Mouse (Mus musculus): Measurements from ENCODE around the gene Pigg. TPM values are rescaled to one million over a fixed set of nuclear protein-coding genes. Genes with fewer than 3 reads are reported as not detected.
"Not testable (repeated sequence)": the region's sequence is repeated elsewhere in the genome, so short reads cannot be mapped to it uniquely, and the experiment has no call there.

Pigg gene
- 9.9 and 12.4 TPM in 2 replicates for polyA plus RNA-seq (2012; rRNA removed)

DNA sequence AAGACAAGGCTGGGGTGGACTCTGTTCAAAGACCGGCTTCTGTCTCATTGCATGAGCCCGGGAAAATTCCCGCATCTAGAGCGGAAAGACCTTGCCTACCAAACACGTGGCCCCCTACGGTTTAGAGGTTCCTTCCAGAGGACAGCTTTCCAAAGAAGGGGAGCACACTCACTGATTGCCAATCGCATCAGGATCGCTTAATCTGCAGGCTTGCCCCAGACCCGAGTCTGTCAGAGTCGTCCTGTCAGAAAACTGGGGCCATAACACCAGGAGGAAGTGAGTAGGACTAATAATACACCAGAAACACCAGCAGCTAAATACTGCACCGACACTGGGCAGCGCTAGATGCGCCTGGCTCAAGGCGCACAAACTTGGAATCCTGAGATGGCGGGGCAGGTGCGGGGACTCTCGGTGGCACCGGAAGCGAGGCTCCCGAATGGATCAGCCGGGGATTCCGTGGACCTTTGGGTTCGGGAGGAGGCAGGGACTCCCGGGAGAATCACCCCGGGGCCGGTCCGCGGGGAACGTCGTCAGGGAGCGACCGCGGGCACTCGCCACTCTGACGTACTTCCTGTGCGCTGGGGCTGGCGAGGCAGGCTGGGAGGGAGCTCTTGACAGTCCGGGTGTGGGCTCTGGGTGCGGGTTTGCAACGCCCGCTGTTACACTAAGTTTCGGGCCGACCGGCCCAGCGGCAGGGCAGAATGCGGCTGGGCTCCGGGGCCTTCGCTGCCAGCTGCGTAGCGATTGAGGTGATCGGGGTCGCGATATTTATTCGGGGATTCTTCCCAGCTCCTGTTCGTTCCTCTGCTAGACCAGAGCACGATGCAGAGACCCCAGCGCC is at the start of gene Pigg:
Gene Pigg (plus strand): TSS at position 386 of the 841 bp plus-strand sequence.
- under 1% methylated on average over 57 of the region's 57 CpGs for WGBS
- H3K4me1 ChIP-seq (ENCODE audit: control insufficient read depth, insufficient read depth, low read length): peaks cover 5% of the 10 kb centered on the region
- H3K4me3 ChIP-seq (replicated peaks; ENCODE audit: extremely low read depth, low read depth, low read length): peak within 1 kb of the TSS; percentile 97
- TF ChIP-seq CTCF (IDR thresholded peaks at IDR 0.05; ENCODE audit: insufficient read depth, low read length) (no peak), POLR2A (IDR thresholded peaks at IDR 0.05; ENCODE audit: borderline replicate concordance, extremely low read depth, low read depth, low read length) (peak; percentile 90)
- DNase-seq: peak; percentile 94

DNA sequence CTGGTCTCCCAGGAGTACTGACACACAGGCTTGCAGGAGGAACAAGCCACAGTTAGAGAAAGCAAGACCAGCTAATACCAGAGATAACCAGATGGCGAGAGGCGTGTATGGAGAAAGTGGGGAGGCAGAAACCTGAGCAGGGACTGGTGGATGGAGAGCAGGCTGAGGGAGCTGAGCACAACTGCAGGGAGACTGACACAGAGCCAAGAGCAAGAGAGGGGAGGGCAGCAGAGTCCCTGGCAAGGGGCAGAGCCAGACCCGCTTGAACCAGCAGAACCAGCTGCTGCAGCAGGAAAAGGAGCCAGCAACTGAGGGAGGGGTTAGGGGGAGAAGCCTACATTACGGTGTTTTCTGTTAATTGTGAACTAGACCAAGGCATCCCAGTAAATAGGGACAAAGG is 49.7 kb upstream of the Pigg start:
- 38% methylated on average over 4 of the region's 4 CpGs for WGBS

DNA sequence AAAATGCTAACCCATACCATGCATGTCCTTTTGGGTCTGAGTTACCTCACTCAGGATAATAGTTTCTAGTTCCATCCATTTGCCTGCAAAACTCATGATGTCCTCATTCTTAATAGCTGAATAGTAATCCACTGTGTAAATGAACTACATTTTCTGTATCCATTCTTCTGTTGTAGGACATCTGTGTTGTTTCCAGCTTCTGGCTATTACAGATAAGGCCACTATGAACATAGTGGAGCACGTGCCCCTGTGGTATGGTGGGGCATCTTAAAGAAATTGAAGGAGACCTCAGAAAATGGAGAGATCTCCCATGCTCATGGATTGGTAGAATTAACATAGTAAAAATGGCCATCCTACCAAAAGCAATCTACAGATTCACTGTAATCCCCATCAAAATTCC is 48.6 kb upstream of the Pigg start:
- 69% methylated on average over 1 of the region's 1 CpGs for WGBS
- H3K4me1 ChIP-seq (ENCODE audit: control insufficient read depth, insufficient read depth, low read length); DNase-seq; H3K4me3 ChIP-seq (replicated peaks; ENCODE audit: extremely low read depth, low read depth, low read length): not testable (repeated sequence)

More for the DNA sequence above, 49.7 kb upstream of the Pigg start:
- DNase-seq: no peak
- H3K4me3 ChIP-seq (replicated peaks; ENCODE audit: extremely low read depth, low read depth, low read length): no peak overlapping the region
- no peak for TF ChIP-seq CTCF (IDR thresholded peaks at IDR 0.05; ENCODE audit: insufficient read depth, low read length)
- H3K4me1 ChIP-seq (ENCODE audit: control insufficient read depth, insufficient read depth, low read length): no peaks in the 10 kb centered on the region; the same call in 1 of the 2 replicates

DNA sequence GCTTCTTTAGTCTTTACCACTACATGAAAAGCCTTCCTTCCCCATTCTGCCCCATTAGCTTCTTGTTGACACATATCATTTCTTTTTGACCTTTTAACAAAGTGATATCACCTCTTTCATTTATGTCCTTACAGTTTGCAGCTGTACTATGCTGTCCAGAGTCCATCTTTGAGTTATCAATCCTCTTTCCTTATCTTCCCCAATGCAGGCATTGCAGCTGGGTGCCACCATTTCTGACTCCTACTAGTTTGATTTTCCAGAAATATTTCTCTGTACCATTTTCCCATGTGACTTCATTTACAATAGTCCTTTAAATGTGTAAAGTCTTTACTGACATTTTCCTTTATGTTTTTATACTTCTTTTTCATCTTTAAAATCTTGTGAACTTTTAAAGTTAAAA is 45.4 kb upstream of the Pigg start:
- TF ChIP-seq POLR2A (IDR thresholded peaks at IDR 0.05; ENCODE audit: borderline replicate concordance, extremely low read depth, low read depth, low read length) (no peak), CTCF (IDR thresholded peaks at IDR 0.05; ENCODE audit: insufficient read depth, low read length) (no peak)
- Histone ChIP-seq H3K4me3 (replicated peaks; ENCODE audit: extremely low read depth, low read depth, low read length) (no peak overlapping the region), H3K4me1 (ENCODE audit: control insufficient read depth, insufficient read depth, low read length) (peaks cover 10% of the 10 kb centered on the region)
- DNase-seq: no peak

DNA sequence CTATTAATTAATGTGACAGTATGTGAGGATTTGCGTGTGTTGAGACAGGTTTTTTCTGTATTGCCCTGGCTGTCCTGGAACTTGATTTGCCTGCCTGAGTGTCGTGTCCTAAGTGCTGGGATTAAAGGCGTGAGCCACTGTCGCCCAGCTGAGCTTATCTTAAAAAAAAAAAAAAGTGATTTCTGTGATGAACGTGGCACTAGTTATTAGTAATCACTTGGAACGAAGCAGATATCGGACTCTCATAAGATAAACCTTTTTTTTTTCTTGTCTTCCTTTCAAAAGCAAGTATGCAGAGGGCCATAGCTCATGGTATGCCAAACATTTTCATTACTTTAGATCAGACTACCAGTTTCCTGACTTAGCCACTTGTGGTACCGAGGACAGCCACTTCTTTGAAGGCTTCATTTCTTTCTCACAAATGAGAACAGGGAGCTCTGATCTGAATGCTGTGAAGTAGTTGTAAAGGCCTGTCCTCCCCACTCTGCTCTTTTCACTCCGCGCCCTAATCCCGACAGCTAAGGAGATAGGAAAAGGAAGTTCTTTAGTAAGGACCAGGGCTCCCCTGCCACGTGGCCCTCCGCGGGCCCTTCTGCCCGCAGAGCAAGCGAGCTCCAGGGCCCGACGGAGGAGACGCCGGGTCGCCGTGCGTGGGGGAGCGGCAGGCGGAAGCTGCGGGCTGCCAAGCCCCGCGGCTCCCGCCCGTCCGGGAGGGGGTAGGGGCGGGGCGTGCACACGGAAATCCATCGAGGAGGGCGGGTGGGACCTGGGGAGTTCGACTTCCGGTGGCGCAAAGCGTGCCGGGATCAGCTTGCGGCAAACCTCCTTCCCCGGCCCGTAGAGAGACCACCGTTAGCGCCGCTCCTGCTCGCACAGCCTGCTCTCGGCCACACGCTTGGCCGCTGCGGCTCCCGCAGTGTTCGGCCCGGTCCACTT is 44.0 kb upstream of the Pigg start, which contains the start of gene Dr1:
Gene Dr1 (plus strand): TSS at position 771 of the 936 bp plus-strand sequence.
- Histone ChIP-seq H3K4me1 (ENCODE audit: control insufficient read depth, insufficient read depth, low read length) (peaks cover 10% of the 10 kb centered on the region), H3K4me3 (replicated peaks; ENCODE audit: extremely low read depth, low read depth, low read length) (peak within 1 kb of the TSS; percentile 96)
- peak; percentile 82 for DNase-seq
- 2% methylated on average over 54 of the region's 55 CpGs for WGBS
- peak; percentile 79; the same call in 1 of the 2 replicates for TF ChIP-seq POLR2A (IDR thresholded peaks at IDR 0.05; ENCODE audit: borderline replicate concordance, extremely low read depth, low read depth, low read length)
- no peak for TF ChIP-seq CTCF (IDR thresholded peaks at IDR 0.05; ENCODE audit: insufficient read depth, low read length)

DNA sequence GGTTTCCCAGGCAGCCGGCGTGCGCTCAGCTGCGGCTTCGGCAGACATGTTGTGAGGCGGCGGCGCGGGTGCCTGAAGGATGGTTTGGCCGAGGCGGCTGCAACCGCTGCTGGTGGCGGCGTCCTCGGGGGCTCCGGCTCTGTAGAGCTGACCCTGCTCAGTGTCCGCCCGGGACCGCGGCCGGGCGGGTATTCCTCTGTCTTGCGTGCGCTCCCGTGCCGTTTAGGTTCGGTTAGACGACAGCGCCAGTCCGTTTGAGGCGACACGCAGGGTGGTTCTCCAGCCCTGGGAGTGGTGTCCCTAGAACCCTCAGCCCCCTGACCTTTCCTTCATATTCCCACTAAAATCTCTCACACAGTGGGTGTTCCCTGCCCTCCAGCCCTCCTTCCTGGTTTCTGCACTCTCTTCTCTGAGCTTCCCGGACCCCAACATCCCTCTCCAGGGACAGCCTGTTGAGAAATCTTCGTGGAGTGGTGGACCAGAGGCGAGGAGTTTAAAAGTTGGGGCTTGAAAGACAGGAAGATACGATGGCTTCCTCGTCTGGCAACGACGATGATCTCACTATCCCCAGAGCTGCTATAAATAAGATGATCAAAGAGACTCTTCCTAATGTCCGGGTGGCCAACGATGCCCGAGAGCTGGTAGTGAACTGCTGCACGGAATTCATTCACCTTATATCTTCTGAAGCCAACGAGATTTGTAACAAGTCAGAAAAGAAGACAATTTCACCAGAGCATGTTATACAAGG is 43.2 kb upstream of the Pigg start:
- Histone ChIP-seq H3K4me3 (replicated peaks; ENCODE audit: extremely low read depth, low read depth, low read length) (peak overlapping the region; percentile 96), H3K4me1 (ENCODE audit: control insufficient read depth, insufficient read depth, low read length) (peaks cover 10% of the 10 kb centered on the region)
- under 1% methylated on average over 44 of the region's 44 CpGs for WGBS
- DNase-seq: no peak
- TF ChIP-seq POLR2A (IDR thresholded peaks at IDR 0.05; ENCODE audit: borderline replicate concordance, extremely low read depth, low read depth, low read length) (no peak), CTCF (IDR thresholded peaks at IDR 0.05; ENCODE audit: insufficient read depth, low read length) (no peak)

DNA sequence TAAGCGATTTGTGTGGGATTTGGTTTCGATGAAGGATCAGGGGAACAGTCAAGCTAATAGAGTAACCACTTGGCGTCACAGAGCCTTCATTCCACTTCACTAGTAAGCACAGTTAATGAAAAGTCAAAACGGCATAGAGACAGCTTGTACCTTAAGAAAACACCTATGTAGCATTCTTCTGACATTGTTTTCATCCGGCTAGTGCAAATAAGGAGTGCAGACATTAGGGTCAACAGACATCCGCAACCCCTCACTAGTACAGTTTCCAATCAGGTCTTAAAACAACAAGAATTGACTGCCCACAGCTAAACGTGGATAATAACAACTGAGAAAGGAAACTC is 42.6 kb upstream of the Pigg start:
- WGBS: 4% methylated on average over 7 of the region's 7 CpGs
- DNase-seq: no peak
- Histone ChIP-seq H3K4me1 (ENCODE audit: control insufficient read depth, insufficient read depth, low read length) (peaks cover 10% of the 10 kb centered on the region), H3K4me3 (replicated peaks; ENCODE audit: extremely low read depth, low read depth, low read length) (peak overlapping the region; percentile 96)
- TF ChIP-seq CTCF (IDR thresholded peaks at IDR 0.05; ENCODE audit: insufficient read depth, low read length) (no peak), POLR2A (IDR thresholded peaks at IDR 0.05; ENCODE audit: borderline replicate concordance, extremely low read depth, low read depth, low read length) (no peak)

DNA sequence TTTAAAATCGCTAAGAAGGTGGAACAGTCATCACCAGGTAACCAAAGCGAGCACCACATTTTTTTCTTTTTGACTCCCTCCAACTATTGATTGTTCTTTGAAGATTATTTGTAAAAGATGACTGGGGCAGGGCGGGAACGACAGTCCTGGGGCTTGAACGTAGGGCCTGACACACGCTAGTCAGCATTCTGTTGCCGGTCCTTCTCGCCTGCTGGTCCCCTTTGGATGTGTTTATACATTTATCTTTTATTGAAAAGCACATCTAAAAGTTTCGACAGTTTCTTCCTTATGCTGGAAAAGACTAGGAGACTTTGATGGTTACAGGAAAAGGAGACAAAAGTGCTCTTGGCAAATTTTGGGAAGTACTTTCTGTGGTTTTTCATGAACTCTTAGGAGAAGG is 42.0 kb upstream of the Pigg start:
- DNase-seq: no peak
- H3K4me1 ChIP-seq (ENCODE audit: control insufficient read depth, insufficient read depth, low read length): peaks cover 10% of the 10 kb centered on the region
- TF ChIP-seq CTCF (IDR thresholded peaks at IDR 0.05; ENCODE audit: insufficient read depth, low read length): no peak
- TF ChIP-seq POLR2A (IDR thresholded peaks at IDR 0.05; ENCODE audit: borderline replicate concordance, extremely low read depth, low read depth, low read length): no peak
- H3K4me3 ChIP-seq (replicated peaks; ENCODE audit: extremely low read depth, low read depth, low read length): peak overlapping the region; percentile 96
- 13% methylated on average over 9 of the region's 9 CpGs for WGBS

DNA sequence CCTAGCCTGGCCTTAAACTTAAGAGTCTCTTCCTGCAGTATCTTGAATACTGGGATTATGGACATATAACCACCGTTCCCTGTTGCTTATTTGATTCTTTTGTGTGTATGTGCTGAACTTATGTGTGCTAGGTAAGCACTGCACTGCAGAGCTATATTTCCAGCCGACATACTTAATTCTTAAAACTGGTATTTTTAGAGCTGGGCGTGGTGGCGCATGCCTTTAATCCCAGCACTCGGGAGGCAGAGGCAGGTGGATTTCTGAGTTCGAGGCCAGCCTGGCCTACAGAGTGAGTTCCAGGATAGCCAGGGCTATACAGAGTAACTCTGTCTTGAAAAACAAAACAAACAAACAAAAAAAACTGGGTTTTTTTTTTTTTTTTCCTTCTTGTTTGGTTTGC is 41.1 kb upstream of the Pigg start:
- not testable (repeated sequence) for DNase-seq; H3K4me3 ChIP-seq (replicated peaks; ENCODE audit: extremely low read depth, low read depth, low read length)
- 88% methylated on average over 6 of the region's 6 CpGs for WGBS
- H3K4me1 ChIP-seq (ENCODE audit: control insufficient read depth, insufficient read depth, low read length): peaks cover 10% of the 10 kb centered on the region

Measured in lung, adult 2 months (tissue).